Comparison of ENCODE assay signal across 25 mouse cellular contexts in genomic region chrX:128352342-128352741, GRCm38 (mm10).
"Had no signal": no experiment of that assay in that cellular context is flagged by ENCODE, and none has a peak within 500 bp of the region (broad histone marks: within the 10 kb centered on the region; RNA-seq: fewer than 3 reads in every experiment).

No protein-coding gene starts in this region.

- DNase-seq: cerebellum, adult 9-11 months; cerebellum, postnatal 10 days; cerebellum, postnatal 14 days; cerebellum, postnatal 25 days; cerebellum, postnatal 36 days; embryo, embryonic 11 days; forebrain, postnatal 0 days; gastrocnemius, adult 2 months; gastrocnemius, postnatal 10 days; gastrocnemius, postnatal 14 days; gastrocnemius, postnatal 25 days; gastrocnemius, postnatal 36 days; heart, adult 11 months; heart, adult 18-20 months; heart, adult 2 months had no signal

- H3K27ac ChIP-seq: embryonic facial prominence, embryonic 10.5 days; embryonic facial prominence, embryonic 12.5 days; embryonic facial prominence, embryonic 13.5 days; embryonic facial prominence, embryonic 15.5 days; forebrain, embryonic 10.5 days; forebrain, embryonic 12.5 days; forebrain, embryonic 13.5 days; forebrain, embryonic 15.5 days; gastrocnemius, adult 2 months; heart, adult 2 months; heart, embryonic 10.5 days had no signal

- H3K4me1 ChIP-seq: embryonic facial prominence, embryonic 10.5 days; embryonic facial prominence, embryonic 12.5 days; embryonic facial prominence, embryonic 13.5 days; embryonic facial prominence, embryonic 15.5 days; forebrain, embryonic 10.5 days; forebrain, embryonic 12.5 days; forebrain, embryonic 13.5 days; forebrain, embryonic 15.5 days; heart, embryonic 10.5 days had no signal

- H3K36me3 ChIP-seq: embryonic facial prominence, embryonic 10.5 days; embryonic facial prominence, embryonic 12.5 days; embryonic facial prominence, embryonic 13.5 days; embryonic facial prominence, embryonic 15.5 days; forebrain, embryonic 10.5 days; forebrain, embryonic 12.5 days; forebrain, embryonic 15.5 days; heart, embryonic 10.5 days had no signal

- H3K9ac ChIP-seq: embryonic facial prominence, embryonic 12.5 days; embryonic facial prominence, embryonic 13.5 days; embryonic facial prominence, embryonic 15.5 days; forebrain, embryonic 12.5 days; forebrain, embryonic 13.5 days; forebrain, embryonic 15.5 days; forebrain, postnatal 0 days had no signal

- H3K27me3 ChIP-seq: embryonic facial prominence, embryonic 12.5 days; embryonic facial prominence, embryonic 13.5 days; embryonic facial prominence, embryonic 15.5 days; forebrain, embryonic 12.5 days; forebrain, embryonic 13.5 days; forebrain, embryonic 15.5 days had no signal

- H3K9me3 ChIP-seq: embryonic facial prominence, embryonic 10.5 days; embryonic facial prominence, embryonic 12.5 days; embryonic facial prominence, embryonic 13.5 days; embryonic facial prominence, embryonic 15.5 days; forebrain, embryonic 10.5 days; forebrain, embryonic 12.5 days; forebrain, embryonic 13.5 days; forebrain, embryonic 15.5 days; heart, embryonic 10.5 days had no signal

- H3K4me3 ChIP-seq: embryonic facial prominence, embryonic 10.5 days; embryonic facial prominence, embryonic 12.5 days; embryonic facial prominence, embryonic 13.5 days; embryonic facial prominence, embryonic 15.5 days; erythroblast, embryonic 14.5 days; forebrain, embryonic 10.5 days; forebrain, embryonic 12.5 days; forebrain, embryonic 13.5 days; forebrain, embryonic 15.5 days; gastrocnemius, adult 2 months; heart, adult 2 months; heart, embryonic 10.5 days had no signal
